Mouse (Mus musculus) neural tube, embryonic 11.5 days (tissue): ENCODE data around the gene Rab39. TPM values are rescaled to one million over a fixed set of nuclear protein-coding genes. Genes with fewer than 3 reads are reported as not detected.
A peak's percentile ranks its signal among the peaks of the same experiment; 100 is the strongest.

Experiments
- ATAC-seq: fragments of 200-750 bp; cut with Nextera tagmentation; 2 replicates; pipeline ENCODE4 v1.8.0; 2017; ENCODE audit warnings: moderate number of reproducible peaks, mild to moderate bottlenecking, moderate TSS enrichment, moderate library complexity; ENCODE audit not compliant: insufficient read depth, low FRiP score, low TSS enrichment
- DNase-seq: peaks from one replicate; pipeline ENCODE4 v3.0.0-alpha.2; 2015; ENCODE audit warnings: low spot score
- H3K27ac ChIP-seq: fragments of 300-500 bp; sonication (generic); 2 replicates; pipeline ENCODE4 v1.5.1; 2014; ENCODE audit warnings: low read depth, mild to moderate bottlenecking, low read length
- H3K27me3 ChIP-seq: fragments of 300-500 bp; sonication (generic); 2 replicates; pipeline ENCODE4 v1.6.1; 2014; ENCODE audit warnings: mild to moderate bottlenecking, low read length, mixed read lengths; ENCODE audit not compliant: control insufficient read depth, insufficient read depth
- H3K36me3 ChIP-seq: fragments of 300-500 bp; sonication (generic); 2 replicates; pipeline ENCODE4 v1.6.1; 2014; ENCODE audit warnings: mild to moderate bottlenecking, low read length, moderate library complexity, mixed read lengths; ENCODE audit not compliant: control insufficient read depth, insufficient read depth
- H3K4me1 ChIP-seq: fragments of 300-500 bp; sonication (generic); 2 replicates; pipeline ENCODE4 v1.6.1; 2014; ENCODE audit warnings: low read length, mixed read lengths; ENCODE audit not compliant: control insufficient read depth, insufficient read depth
- H3K4me2 ChIP-seq: fragments of 300-500 bp; sonication (generic); 2 replicates; pipeline ENCODE4 v1.6.1; 2014; ENCODE audit warnings: low read depth, mild to moderate bottlenecking, moderate library complexity
- H3K4me3 ChIP-seq: fragments of 300-500 bp; sonication (generic); 2 replicates; pipeline ENCODE4 v1.5.1; 2014; ENCODE audit warnings: low read depth, low read length
- H3K9ac ChIP-seq: fragments of 300-500 bp; sonication (generic); 2 replicates; pipeline ENCODE4 v1.6.1; 2014; ENCODE audit warnings: mild to moderate bottlenecking, low read length
- H3K9me3 ChIP-seq: fragments of 300-500 bp; sonication (generic); 2 replicates; pipeline ENCODE4 v1.6.1; 2016; ENCODE audit warnings: low read length; ENCODE audit not compliant: control insufficient read depth
- WGBS: fragments of 180-500 bp; shearing (Covaris S2); extraction: QIAGEN DNeasy Blood & Tissue Kit; methylation state at CpG from one replicate; pipeline ENCODE4 v1.1.7; 2014; 5-methylcytosine and 5-hydroxymethylcytosine counted together
- polyA plus RNA-seq: library from polyadenylated mRNA; unstranded; fragments of >200 nt; fragmentation: Nextera tagmentation; extraction: Ambion mirVana; gene quantifications from 2 replicates; pipeline ENCODE4 v1.2.1, GENCODE M21; 2014

Rab39 gene
- polyA plus RNA-seq, 1 experiment from 2014 or later: 6.0 TPM

- H3K27me3 ChIP-seq: no peaks in the 10 kb centered on the region
- no peak overlapping the region for H3K27ac ChIP-seq
- no peaks in the 10 kb centered on the region for H3K9me3 ChIP-seq
- no peak for ATAC-seq
- no peak overlapping the region for H3K9ac ChIP-seq
- H3K4me1 ChIP-seq: no peaks in the 10 kb centered on the region
- no peak for DNase-seq
- H3K4me3 ChIP-seq: no peak overlapping the region
- 67% methylated on average over 1 of the region's 1 CpGs for WGBS
- no peak overlapping the region for H3K4me2 ChIP-seq
- H3K36me3 ChIP-seq: no peaks in the 10 kb centered on the region
Measured at GRCm38 (mm10) chr9:53693718-53694117, 12.3 kb downstream of the Rab39 start.

- Histone ChIP-seq H3K27ac (no peak overlapping the region), H3K27me3 (no peaks in the 10 kb centered on the region), H3K4me1 (no peaks in the 10 kb centered on the region), H3K4me3 (no peak overlapping the region), H3K4me2 (no peak overlapping the region), H3K36me3 (no peaks in the 10 kb centered on the region), H3K9ac (no peak overlapping the region), H3K9me3 (no peaks in the 10 kb centered on the region)
- WGBS: 48% methylated on average over 7 of the region's 7 CpGs
- DNase-seq: no peak
- ATAC-seq: no peak
Measured at GRCm38 (mm10) chr9:53691745-53692670, 14.0 kb downstream of the Rab39 start.

DNA sequence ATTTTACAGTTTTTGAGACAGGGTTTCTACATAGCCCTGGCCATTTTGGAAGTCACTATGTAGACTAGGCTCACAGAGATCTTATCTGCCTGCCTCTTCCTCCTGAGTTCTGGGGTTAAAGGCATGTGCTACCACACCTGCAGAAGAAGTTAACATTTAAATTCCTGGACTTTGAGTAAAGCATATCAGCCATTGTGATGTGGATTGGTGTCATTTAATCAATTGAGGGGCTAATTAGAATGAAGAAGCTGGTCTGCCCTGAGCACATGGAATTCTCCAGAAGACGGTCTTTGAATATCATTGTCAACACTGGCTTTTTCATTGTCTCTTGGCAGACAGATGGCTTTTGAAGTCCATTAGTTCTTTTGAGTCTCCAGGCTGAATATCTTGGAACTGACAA is 25.2 kb downstream of the Rab39 start:
- Histone ChIP-seq H3K4me2 (no peak overlapping the region), H3K9ac (no peak overlapping the region), H3K27ac (no peak overlapping the region), H3K4me1 (no peaks in the 10 kb centered on the region), H3K27me3 (no peaks in the 10 kb centered on the region), H3K36me3 (no peaks in the 10 kb centered on the region), H3K9me3 (no peaks in the 10 kb centered on the region), H3K4me3 (no peak overlapping the region)
- DNase-seq (no peak), ATAC-seq (no peak)
- WGBS: 83% methylated on average over 1 of the region's 1 CpGs

GRCm38 (mm10) chr9:53676921-53677320 is 29.1 kb downstream of the Rab39 start:
- no peak for DNase-seq
- Histone ChIP-seq H3K9ac (no peak overlapping the region), H3K27ac (no peak overlapping the region), H3K4me1 (no peaks in the 10 kb centered on the region), H3K36me3 (no peaks in the 10 kb centered on the region), H3K4me3 (no peak overlapping the region), H3K27me3 (no peaks in the 10 kb centered on the region), H3K4me2 (no peak overlapping the region), H3K9me3 (no peaks in the 10 kb centered on the region)
- no peak for ATAC-seq
- 72% methylated on average over 4 of the region's 4 CpGs for WGBS

GRCm38 (mm10) chr9:53673571-53673970 is 32.5 kb downstream of the Rab39 start:
- no peak overlapping the region for H3K4me2 ChIP-seq
- no peak for ATAC-seq
- H3K36me3 ChIP-seq: no peaks in the 10 kb centered on the region
- no peaks in the 10 kb centered on the region for H3K4me1 ChIP-seq
- H3K9me3 ChIP-seq: no peaks in the 10 kb centered on the region
- H3K27me3 ChIP-seq: no peaks in the 10 kb centered on the region
- 20% methylated on average over 3 of the region's 3 CpGs for WGBS
- no peak overlapping the region for H3K27ac ChIP-seq
- no peak overlapping the region for H3K9ac ChIP-seq
- H3K4me3 ChIP-seq: no peak overlapping the region
- peak; percentile 62 for DNase-seq

DNA sequence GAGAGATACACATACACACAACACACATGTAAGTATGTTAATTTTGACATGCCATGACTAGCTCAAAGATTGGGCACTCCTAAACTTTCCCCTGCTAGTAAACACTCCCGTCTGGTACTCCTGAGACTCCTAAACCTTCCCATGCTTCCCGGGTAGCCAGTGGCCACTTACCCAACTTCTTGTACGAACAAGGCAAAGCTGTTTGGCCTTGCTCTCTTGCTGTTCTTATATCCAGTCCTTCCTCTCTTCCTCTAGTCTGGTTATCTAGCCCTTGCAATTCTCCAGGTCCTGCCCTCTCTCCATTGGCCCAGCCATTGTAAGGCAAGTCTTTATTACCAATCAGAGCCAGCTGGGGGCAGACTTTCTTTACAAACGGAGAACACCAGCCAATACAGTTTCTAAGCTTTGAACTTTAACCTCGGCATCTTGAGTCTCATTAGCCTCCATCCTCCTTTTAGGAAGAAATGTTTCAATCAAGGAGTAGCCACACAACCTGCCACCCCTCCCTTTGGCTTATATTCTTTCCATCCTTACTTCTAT is 36.3 kb downstream of the Rab39 start, which contains the start of gene Cul5:
Gene Cul5 (minus strand): TSS at position 335 of the 540 bp plus-strand sequence.
- DNase-seq (peak; percentile 32), ATAC-seq (no peak)
- Histone ChIP-seq H3K36me3 (no peaks in the 10 kb centered on the region), H3K9me3 (no peaks in the 10 kb centered on the region), H3K9ac (no peak within 1 kb of the TSS), H3K4me3 (no peak within 1 kb of the TSS), H3K4me1 (no peaks in the 10 kb centered on the region), H3K27me3 (no peaks in the 10 kb centered on the region), H3K4me2 (no peak within 1 kb of the TSS), H3K27ac (no peak within 1 kb of the TSS)
- WGBS: 56% methylated on average over 5 of the region's 5 CpGs

- DNase-seq: peak; percentile 95
- WGBS: under 1% methylated on average over 66 of the region's 74 CpGs
- H3K4me1 ChIP-seq: no peaks in the 10 kb centered on the region
- H3K9me3 ChIP-seq: no peaks in the 10 kb centered on the region
- peak; percentile 97 for ATAC-seq
- H3K4me3 ChIP-seq: peak overlapping the region; percentile 78
- H3K36me3 ChIP-seq: no peaks in the 10 kb centered on the region
- H3K9ac ChIP-seq: peak overlapping the region; percentile 98
- H3K27me3 ChIP-seq: no peaks in the 10 kb centered on the region
- H3K4me2 ChIP-seq: peak overlapping the region; percentile 75
- peak overlapping the region; percentile 94 for H3K27ac ChIP-seq
Measured at GRCm38 (mm10) chr9:53667020-53667669, 38.9 kb downstream of the Rab39 start.

GRCm38 (mm10) chr9:53666665-53667019 is 39.4 kb downstream of the Rab39 start:
- 0% methylated on average over 24 of the region's 28 CpGs for WGBS
- no peak for DNase-seq
- H3K27me3 ChIP-seq: no peaks in the 10 kb centered on the region
- ATAC-seq: no peak; the same call in 1 of the 2 replicates
- no peaks in the 10 kb centered on the region for H3K9me3 ChIP-seq
- H3K4me2 ChIP-seq: peak overlapping the region; percentile 75
- H3K36me3 ChIP-seq: no peaks in the 10 kb centered on the region
- peak overlapping the region; percentile 94 for H3K27ac ChIP-seq
- H3K9ac ChIP-seq: peak overlapping the region; percentile 98
- H3K4me3 ChIP-seq: peak overlapping the region; percentile 78
- H3K4me1 ChIP-seq: no peaks in the 10 kb centered on the region
